Mouse (Mus musculus) limb, embryonic 12.5 days (tissue): Measurements from ENCODE around the gene Fkbpl. TPM values are rescaled to one million over a fixed set of nuclear protein-coding genes. Genes with fewer than 3 reads are reported as not detected.

ENCODE experiments used
- ATAC-seq: fragments of 200-750 bp; cut with Nextera tagmentation; 2 replicates; pipeline ENCODE4 v1.8.0; 2017; ENCODE audit warnings: low read depth, moderate TSS enrichment; ENCODE audit not compliant: insufficient number of reproducible peaks, insufficient read depth, low FRiP score, low TSS enrichment
- H3K27ac ChIP-seq: fragments of 300-500 bp; sonication (generic); 2 replicates; pipeline ENCODE4 v1.5.1; 2016; ENCODE audit warnings: mild to moderate bottlenecking, moderate library complexity
- H3K27me3 ChIP-seq: fragments of 300-500 bp; sonication (generic); 2 replicates; pipeline ENCODE4 v1.6.1; 2016; ENCODE audit warnings: mild to moderate bottlenecking, moderate library complexity
- H3K36me3 ChIP-seq: fragments of 300-500 bp; sonication (generic); 2 replicates; pipeline ENCODE4 v1.6.1; 2016; ENCODE audit warnings: mild to moderate bottlenecking, moderate library complexity
- H3K4me1 ChIP-seq: fragments of 300-500 bp; sonication (generic); replicated peaks from 2 replicates; pipeline ENCODE4 v1.6.1; 2016
- H3K4me2 ChIP-seq: fragments of 300-500 bp; sonication (generic); 2 replicates; pipeline ENCODE4 v1.6.1; 2016; ENCODE audit warnings: mild to moderate bottlenecking, moderate library complexity
- H3K4me3 ChIP-seq: fragments of 300-500 bp; sonication (generic); replicated peaks from 2 replicates; pipeline ENCODE4 v1.5.1; 2016; ENCODE audit warnings: mild to moderate bottlenecking
- H3K9ac ChIP-seq: fragments of 300-500 bp; sonication (generic); replicated peaks from 2 replicates; pipeline ENCODE4 v1.6.1; 2016; ENCODE audit warnings: mild to moderate bottlenecking, moderate library complexity
- H3K9me3 ChIP-seq: fragments of 300-500 bp; sonication (generic); 2 replicates; pipeline ENCODE4 v1.6.1; 2016; ENCODE audit warnings: mild to moderate bottlenecking, moderate library complexity
- WGBS: fragments of 180-500 bp; shearing (Covaris S2); methylation state at CpG from one replicate; pipeline ENCODE4 v1.1.7; 2016; 5-methylcytosine and 5-hydroxymethylcytosine counted together
- polyA plus RNA-seq: library from polyadenylated mRNA; unstranded; fragments of >200 nt; fragmentation: Nextera tagmentation; extraction: Ambion mirVana; gene quantifications from 2 replicates; pipeline ENCODE4 v1.2.1, GENCODE M21; 2016

Gene Fkbpl
- polyA plus RNA-seq, 1 experiment from 2014 or later = 19.5 TPM

GRCm38 (mm10) chr17:34671151-34672066 lies 26.8 kb downstream of the Fkbpl start:
- Histone ChIP-seq H3K4me1 (peaks cover 16% of the 10 kb centered on the region), H3K9ac (peak overlapping the region; percentile 50), H3K4me3 (peak overlapping the region; percentile 36), H3K27me3 (peaks cover 83% of the 10 kb centered on the region), H3K9me3 (no peaks in the 10 kb centered on the region), H3K4me2 (peak overlapping the region; percentile 65), H3K27ac (no peak overlapping the region), H3K36me3 (no peaks in the 10 kb centered on the region)
- ATAC-seq = no peak
- WGBS = 9% methylated on average over 93 of the region's 93 CpGs

- H3K9ac ChIP-seq = no peak overlapping the region
- H3K27me3 ChIP-seq = peaks cover 90% of the 10 kb centered on the region
- ATAC-seq = no peak
- no peaks in the 10 kb centered on the region for H3K9me3 ChIP-seq
- no peaks in the 10 kb centered on the region for H3K36me3 ChIP-seq
- peak overlapping the region; percentile 36 for H3K4me3 ChIP-seq
- peak overlapping the region; percentile 65 for H3K4me2 ChIP-seq
- 33% methylated on average over 49 of the region's 49 CpGs for WGBS
- no peak overlapping the region for H3K27ac ChIP-seq
- H3K4me1 ChIP-seq = peaks cover 16% of the 10 kb centered on the region
Observed at GRCm38 (mm10) chr17:34672246-34672792, 27.8 kb downstream of the Fkbpl start.

DNA sequence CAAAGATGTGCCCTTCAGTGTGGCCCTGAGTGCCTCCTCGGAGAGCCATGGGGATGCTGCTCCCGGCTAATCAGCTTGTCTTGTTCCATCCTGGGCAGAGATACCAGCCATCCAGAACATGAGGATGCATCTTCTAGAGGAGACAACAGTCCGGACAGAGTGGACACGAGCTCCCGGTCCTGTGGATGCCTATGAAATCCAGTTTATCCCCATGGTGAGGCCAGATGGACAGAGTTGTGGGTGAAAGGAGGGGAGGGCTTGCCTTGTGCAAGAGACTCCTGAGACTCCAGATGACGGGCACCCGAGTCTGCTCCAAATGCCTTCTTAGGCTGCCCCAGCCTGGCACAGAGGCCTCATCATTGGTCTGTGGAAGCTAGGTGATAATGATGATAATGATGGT lies 28.6 kb downstream of the Fkbpl start:
- peaks cover 93% of the 10 kb centered on the region for H3K27me3 ChIP-seq
- 90% methylated on average over 7 of the region's 7 CpGs for WGBS

GRCm38 (mm10) chr17:34674524-34675204 lies 30.1 kb downstream of the Fkbpl start:
- ATAC-seq = no peak
- no peak overlapping the region for H3K4me3 ChIP-seq
- H3K9me3 ChIP-seq = no peaks in the 10 kb centered on the region
- H3K9ac ChIP-seq = no peak overlapping the region
- H3K4me2 ChIP-seq = no peak overlapping the region
- H3K27ac ChIP-seq = no peak overlapping the region
- WGBS = 73% methylated on average over 11 of the region's 11 CpGs
- peaks cover 16% of the 10 kb centered on the region for H3K4me1 ChIP-seq
- H3K36me3 ChIP-seq = no peaks in the 10 kb centered on the region
- H3K27me3 ChIP-seq = peaks cover 98% of the 10 kb centered on the region

More for the DNA sequence above, 28.6 kb downstream of the Fkbpl start:
- Histone ChIP-seq H3K4me2 (no peak overlapping the region), H3K4me1 (peaks cover 16% of the 10 kb centered on the region), H3K36me3 (no peaks in the 10 kb centered on the region), H3K4me3 (no peak overlapping the region), H3K9ac (no peak overlapping the region), H3K27ac (no peak overlapping the region), H3K9me3 (no peaks in the 10 kb centered on the region)
- no peak for ATAC-seq

GRCm38 (mm10) chr17:34675205-34676092 lies 30.9 kb downstream of the Fkbpl start:
- H3K36me3 ChIP-seq = no peaks in the 10 kb centered on the region
- no peak for ATAC-seq
- WGBS = 72% methylated on average over 13 of the region's 13 CpGs
- H3K4me3 ChIP-seq = no peak overlapping the region
- no peak overlapping the region for H3K9ac ChIP-seq
- H3K27ac ChIP-seq = no peak overlapping the region
- H3K27me3 ChIP-seq = peaks cover 98% of the 10 kb centered on the region
- H3K9me3 ChIP-seq = no peaks in the 10 kb centered on the region
- H3K4me1 ChIP-seq = peaks cover 16% of the 10 kb centered on the region
- no peak overlapping the region for H3K4me2 ChIP-seq

- Histone ChIP-seq H3K4me1 (peaks cover 15% of the 10 kb centered on the region), H3K9ac (no peak overlapping the region), H3K9me3 (no peaks in the 10 kb centered on the region), H3K4me2 (no peak overlapping the region), H3K36me3 (no peaks in the 10 kb centered on the region), H3K27me3 (peaks cover 96% of the 10 kb centered on the region), H3K4me3 (no peak overlapping the region), H3K27ac (no peak overlapping the region)
- WGBS = 84% methylated on average over 6 of the region's 6 CpGs
- no peak for ATAC-seq
Observed at GRCm38 (mm10) chr17:34676093-34676460, 31.5 kb downstream of the Fkbpl start.

DNA sequence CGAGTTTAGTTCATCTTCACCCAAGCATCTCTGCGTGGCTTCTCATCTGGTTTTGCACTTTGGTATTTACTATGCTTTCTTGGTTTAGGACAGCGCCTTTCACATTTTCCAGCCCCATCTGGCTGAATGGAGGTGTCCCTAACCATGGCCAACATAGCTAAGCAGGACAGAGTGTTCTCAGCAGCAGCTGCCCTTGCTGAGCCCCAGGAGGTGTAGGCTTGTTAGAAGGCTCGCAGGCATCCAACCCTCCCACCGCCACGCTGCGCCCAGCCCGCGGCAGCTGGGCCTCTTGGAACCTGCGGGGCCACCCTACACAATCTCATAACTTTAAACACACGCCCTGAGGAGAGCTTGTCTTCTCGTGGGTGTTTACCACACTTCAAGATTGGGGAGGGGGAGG lies 32.1 kb downstream of the Fkbpl start:
- no peaks in the 10 kb centered on the region for H3K9me3 ChIP-seq
- no peak overlapping the region for H3K9ac ChIP-seq
- peaks cover 96% of the 10 kb centered on the region for H3K27me3 ChIP-seq
- no peaks in the 10 kb centered on the region for H3K36me3 ChIP-seq
- no peak overlapping the region for H3K27ac ChIP-seq
- no peak overlapping the region for H3K4me2 ChIP-seq
- H3K4me1 ChIP-seq = peaks cover 9% of the 10 kb centered on the region
- 77% methylated on average over 12 of the region's 12 CpGs for WGBS
- ATAC-seq = no peak
- H3K4me3 ChIP-seq = no peak overlapping the region

DNA sequence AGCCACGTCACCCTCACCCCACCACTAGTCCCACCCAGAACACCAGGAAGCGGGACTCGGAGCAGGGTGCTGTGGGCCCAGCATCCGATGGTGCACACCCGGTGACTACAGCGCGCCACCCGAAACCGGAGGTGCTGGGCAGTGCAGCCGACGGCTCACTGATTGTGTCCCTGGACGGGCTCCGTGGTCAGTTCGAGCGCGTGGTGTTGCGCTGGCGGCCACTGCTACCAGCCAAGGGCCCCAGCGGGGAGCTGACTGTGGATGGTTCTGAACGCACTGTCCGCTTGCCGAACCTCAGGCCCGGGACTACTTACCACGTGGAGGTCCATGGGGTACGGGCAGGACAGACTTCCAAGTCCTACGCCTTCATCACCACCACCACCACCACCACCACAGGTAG lies 35.6 kb downstream of the Fkbpl start:
- Histone ChIP-seq H3K4me3 (no peak overlapping the region), H3K9ac (no peak overlapping the region), H3K36me3 (no peaks in the 10 kb centered on the region), H3K27me3 (peaks cover 68% of the 10 kb centered on the region), H3K9me3 (no peaks in the 10 kb centered on the region), H3K4me1 (peaks cover 10% of the 10 kb centered on the region; the same call in 1 of the 2 replicates), H3K27ac (no peak overlapping the region), H3K4me2 (no peak overlapping the region)
- 82% methylated on average over 26 of the region's 26 CpGs for WGBS
- ATAC-seq = no peak; the same call in 1 of the 2 replicates

GRCm38 (mm10) chr17:34680621-34681020 lies 36.1 kb downstream of the Fkbpl start:
- Histone ChIP-seq H3K27ac (no peak overlapping the region), H3K9me3 (no peaks in the 10 kb centered on the region), H3K27me3 (peaks cover 63% of the 10 kb centered on the region), H3K4me3 (no peak overlapping the region), H3K36me3 (no peaks in the 10 kb centered on the region), H3K4me2 (no peak overlapping the region), H3K9ac (no peak overlapping the region), H3K4me1 (peaks cover 10% of the 10 kb centered on the region; the same call in 1 of the 2 replicates)
- ATAC-seq = no peak
- WGBS = 84% methylated on average over 4 of the region's 4 CpGs

GRCm38 (mm10) chr17:34681132-34681571 lies 36.6 kb downstream of the Fkbpl start:
- H3K9me3 ChIP-seq = no peaks in the 10 kb centered on the region
- ATAC-seq = no peak
- 70% methylated on average over 17 of the region's 17 CpGs for WGBS
- no peak overlapping the region for H3K27ac ChIP-seq
- no peak overlapping the region for H3K4me2 ChIP-seq
- peaks cover 60% of the 10 kb centered on the region for H3K27me3 ChIP-seq
- H3K36me3 ChIP-seq = no peaks in the 10 kb centered on the region
- peaks cover 10% of the 10 kb centered on the region; the same call in 1 of the 2 replicates for H3K4me1 ChIP-seq
- H3K4me3 ChIP-seq = no peak overlapping the region
- H3K9ac ChIP-seq = no peak overlapping the region
